Mouse (Mus musculus): Measurements from ENCODE around the gene Pomt1.

Pomt1 gene

GRCm38 (mm10) chr2:32235886-32236759 lies at the start of gene Pomt1:
Gene Pomt1, plus strand, starts transcription at chr2:32236590.
- DNase-seq (ENCODE audit: low read depth, low spot score): peak; percentile 85

- no peak for DNase-seq (ENCODE audit: low read depth, low spot score)
Measured at GRCm38 (mm10) chr2:32187019-32187551, 49.3 kb upstream of the Pomt1 start.

- DNase-seq (ENCODE audit: low read depth, low spot score): no peak
Measured at GRCm38 (mm10) chr2:32187649-32188048, 48.7 kb upstream of the Pomt1 start.

GRCm38 (mm10) chr2:32189060-32189681 lies 47.2 kb upstream of the Pomt1 start:
- DNase-seq (ENCODE audit: low read depth, low spot score): no peak

- no peak for DNase-seq (ENCODE audit: low read depth, low spot score)
Measured at GRCm38 (mm10) chr2:32190620-32191019, 45.8 kb upstream of the Pomt1 start.

GRCm38 (mm10) chr2:32191872-32192507 lies 44.4 kb upstream of the Pomt1 start:
- no peak for DNase-seq (ENCODE audit: low read depth, low spot score)

GRCm38 (mm10) chr2:32198977-32199376 lies 37.4 kb upstream of the Pomt1 start:
- no peak for DNase-seq (ENCODE audit: low read depth, low spot score)

- DNase-seq (ENCODE audit: low read depth, low spot score): no peak
Measured at GRCm38 (mm10) chr2:32200033-32200432, 36.4 kb upstream of the Pomt1 start.

- DNase-seq (ENCODE audit: low read depth, low spot score): no peak
Measured at GRCm38 (mm10) chr2:32200712-32201111, 35.7 kb upstream of the Pomt1 start.

- DNase-seq (ENCODE audit: low read depth, low spot score): no peak
Measured at GRCm38 (mm10) chr2:32201527-32201926, 34.9 kb upstream of the Pomt1 start.

- no peak for DNase-seq (ENCODE audit: low read depth, low spot score)
Measured at GRCm38 (mm10) chr2:32203853-32204252, 32.5 kb upstream of the Pomt1 start.

GRCm38 (mm10) chr2:32207682-32208081 lies 28.7 kb upstream of the Pomt1 start:
- no peak for DNase-seq (ENCODE audit: low read depth, low spot score)

- DNase-seq (ENCODE audit: low read depth, low spot score): no peak
Measured at GRCm38 (mm10) chr2:32211689-32212088, 24.7 kb upstream of the Pomt1 start.

- DNase-seq (ENCODE audit: low read depth, low spot score): no peak
Measured at GRCm38 (mm10) chr2:32213000-32213399, 23.4 kb upstream of the Pomt1 start.

- no peak for DNase-seq (ENCODE audit: low read depth, low spot score)
Measured at GRCm38 (mm10) chr2:32215576-32215975, 20.8 kb upstream of the Pomt1 start.

GRCm38 (mm10) chr2:32216506-32216905 lies 19.9 kb upstream of the Pomt1 start:
- DNase-seq (ENCODE audit: low read depth, low spot score): no peak

- no peak for DNase-seq (ENCODE audit: low read depth, low spot score)
Measured at GRCm38 (mm10) chr2:32217656-32218055, 18.7 kb upstream of the Pomt1 start.

GRCm38 (mm10) chr2:32218113-32218512 lies 18.3 kb upstream of the Pomt1 start:
- no peak for DNase-seq (ENCODE audit: low read depth, low spot score)

- DNase-seq (ENCODE audit: low read depth, low spot score): no peak
Measured at GRCm38 (mm10) chr2:32218541-32219334, 17.7 kb upstream of the Pomt1 start.

GRCm38 (mm10) chr2:32219501-32219900 lies 16.9 kb upstream of the Pomt1 start:
- DNase-seq (ENCODE audit: low read depth, low spot score): no peak

- no peak for DNase-seq (ENCODE audit: low read depth, low spot score)
Measured at GRCm38 (mm10) chr2:32220021-32220420, 16.4 kb upstream of the Pomt1 start.
